Mouse (Mus musculus) left cerebral cortex, adult 18-20 months (tissue): ENCODE measurements around the gene Ube2l3. TPM values are rescaled to one million over a fixed set of nuclear protein-coding genes. Genes with fewer than 3 reads are reported as not detected.
"Not testable (repeated sequence)": the region's sequence is repeated elsewhere in the genome, so short reads cannot be mapped to it uniquely, and the experiment has no call there.

ENCODE experiments used
- DNase-seq, 2 experiments: peaks; one replicate each; pipeline ENCODE4 v3.0.0; 2021 to 2022; ENCODE audit warnings: low spot score in 2 of 2, mixed read lengths in 1 of 2
- total RNA-seq, 2 experiments: library from RNA; stranded (reverse); gene quantifications; 2 replicates each; pipeline ENCODE4 v1.2.3; 2021

The Ube2l3 gene
- total RNA-seq, 2 experiments from 2014 or later = 133 to 147 TPM

GRCm38 (mm10) chr16:17209404-17209960 lies 7.0 kb upstream of the Ube2l3 start:
- DNase-seq = peak in 1 of 2 experiments; percentile 13

- DNase-seq = peak; percentile 73 to 82
Measured at GRCm38 (mm10) chr16:17208389-17209361, 6.2 kb upstream of the Ube2l3 start, which contains the start of gene Rimbp3. Gene Rimbp3 (plus strand): TSS chr16:17208603.

GRCm38 (mm10) chr16:17204990-17205389 lies 2.5 kb upstream of the Ube2l3 start:
- DNase-seq = no peak

GRCm38 (mm10) chr16:17201977-17202376 lies 472 bp downstream of the Ube2l3 start:
- no peak for DNase-seq

GRCm38 (mm10) chr16:17200953-17201707 lies 1.3 kb downstream of the Ube2l3 start:
- DNase-seq = peak; percentile 88

GRCm38 (mm10) chr16:17200121-17200952 lies 2.1 kb downstream of the Ube2l3 start:
- DNase-seq = no peak

GRCm38 (mm10) chr16:17193823-17194222 lies 8.6 kb downstream of the Ube2l3 start:
- DNase-seq = no peak

GRCm38 (mm10) chr16:17185475-17185874 lies 17.0 kb downstream of the Ube2l3 start:
- DNase-seq = no peak

- no peak for DNase-seq
Measured at GRCm38 (mm10) chr16:17183003-17183402, 19.4 kb downstream of the Ube2l3 start.

- no peak for DNase-seq
Measured at GRCm38 (mm10) chr16:17182136-17182535, 20.3 kb downstream of the Ube2l3 start.

GRCm38 (mm10) chr16:17181382-17181781 lies 21.1 kb downstream of the Ube2l3 start:
- DNase-seq = no peak

- no peak for DNase-seq
Measured at GRCm38 (mm10) chr16:17179706-17180105, 22.7 kb downstream of the Ube2l3 start.

GRCm38 (mm10) chr16:17177623-17178170 lies 24.8 kb downstream of the Ube2l3 start:
- no peak for DNase-seq

GRCm38 (mm10) chr16:17175765-17176164 lies 26.7 kb downstream of the Ube2l3 start:
- no peak for DNase-seq

- DNase-seq = no peak
Measured at GRCm38 (mm10) chr16:17168049-17168448, 34.4 kb downstream of the Ube2l3 start.

GRCm38 (mm10) chr16:17167179-17167578 lies 35.3 kb downstream of the Ube2l3 start:
- no peak for DNase-seq

- DNase-seq = not testable (repeated sequence)
Measured at GRCm38 (mm10) chr16:17165478-17165877, 37.0 kb downstream of the Ube2l3 start.

- DNase-seq = no peak
Measured at GRCm38 (mm10) chr16:17154346-17154745, 48.1 kb downstream of the Ube2l3 start.

- DNase-seq = no peak
Measured at GRCm38 (mm10) chr16:17151874-17152273, 50.6 kb downstream of the Ube2l3 start.

GRCm38 (mm10) chr16:17150520-17151258 lies 51.8 kb downstream of the Ube2l3 start:
- no peak for DNase-seq
